Mouse (Mus musculus): Measurements from ENCODE around the gene Ndufb4. TPM values are rescaled to one million over a fixed set of nuclear protein-coding genes. Genes with fewer than 3 reads are reported as not detected.
A peak's percentile ranks its signal among the peaks of the same experiment; 100 is the strongest.
"Not testable (repeated sequence)": the region's sequence is repeated elsewhere in the genome, so short reads cannot be mapped to it uniquely, and the experiment has no call there.

Gene Ndufb4
- 68.6 and 76.9 TPM in 2 replicates for polyA plus RNA-seq (2014; fragmentation: Nextera tagmentation; extraction: Ambion mirVana)

GRCm38 (mm10) chr16:37653731-37654657, at the start of gene Ndufb4:
Ndufb4 (minus strand) TSS chr16:37654453.
- peak within 1 kb of the TSS; percentile 53 for H3K4me3 ChIP-seq (replicated peaks; ENCODE audit: low read depth, low read length)
- peak within 1 kb of the TSS; percentile 82 for H3K9ac ChIP-seq (replicated peaks; ENCODE audit: low read length)
- no peaks in the 10 kb centered on the region for H3K36me3 ChIP-seq (ENCODE audit: control insufficient read depth, insufficient read depth, low read length)
- peak within 1 kb of the TSS; percentile 70 for H3K4me2 ChIP-seq (ENCODE audit: low read length)
- H3K27me3 ChIP-seq (ENCODE audit: control insufficient read depth, insufficient read depth, low read length) = no peaks in the 10 kb centered on the region
- H3K9me3 ChIP-seq (ENCODE audit: control insufficient read depth, low read length) = no peaks in the 10 kb centered on the region
- ATAC-seq (ENCODE audit: low FRiP score, low TSS enrichment) = peak; percentile 89
- peak within 1 kb of the TSS; percentile 81 for H3K27ac ChIP-seq (replicated peaks; ENCODE audit: low read depth, low read length)
- WGBS = under 1% methylated on average over 50 of the region's 58 CpGs
- peaks cover 32% of the 10 kb centered on the region for H3K4me1 ChIP-seq (ENCODE audit: control insufficient read depth, insufficient read depth, low read length)
- DNase-seq = peak; percentile 99

DNA sequence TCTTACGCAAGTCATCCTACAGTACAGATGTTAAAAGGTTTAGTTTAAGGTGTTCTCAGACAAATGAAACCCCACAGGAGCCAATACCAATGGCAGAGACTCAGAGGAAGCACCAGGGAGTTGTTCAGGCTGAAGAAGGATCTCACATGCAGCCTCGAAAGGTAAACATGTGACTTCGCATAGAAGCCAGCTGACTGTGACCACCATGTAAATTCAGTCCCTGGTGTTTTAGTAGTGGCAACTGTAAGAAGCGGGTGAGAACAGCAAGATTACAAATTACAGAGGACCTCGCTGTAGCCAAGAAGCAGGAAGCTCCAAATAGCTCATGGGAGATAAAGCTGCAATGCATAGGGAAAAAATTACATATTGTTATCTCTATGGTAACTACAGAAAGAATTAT, 49.6 kb upstream of the Ndufb4 start:
- WGBS = 79% methylated on average over 5 of the region's 5 CpGs
- H3K9me3 ChIP-seq (ENCODE audit: control insufficient read depth, low read length) = no peaks in the 10 kb centered on the region
- H3K36me3 ChIP-seq (ENCODE audit: control insufficient read depth, insufficient read depth, low read length) = no peaks in the 10 kb centered on the region
- H3K4me1 ChIP-seq (ENCODE audit: control insufficient read depth, insufficient read depth, low read length) = peaks cover 15% of the 10 kb centered on the region
- no peak overlapping the region for H3K27ac ChIP-seq (replicated peaks; ENCODE audit: low read depth, low read length)
- ATAC-seq (ENCODE audit: low FRiP score, low TSS enrichment) (no peak), DNase-seq (no peak)
- H3K27me3 ChIP-seq (ENCODE audit: control insufficient read depth, insufficient read depth, low read length) = no peaks in the 10 kb centered on the region
- H3K9ac ChIP-seq (replicated peaks; ENCODE audit: low read length) = no peak overlapping the region
- no peak overlapping the region for H3K4me2 ChIP-seq (ENCODE audit: low read length)
- H3K4me3 ChIP-seq (replicated peaks; ENCODE audit: low read depth, low read length) = no peak overlapping the region

DNA sequence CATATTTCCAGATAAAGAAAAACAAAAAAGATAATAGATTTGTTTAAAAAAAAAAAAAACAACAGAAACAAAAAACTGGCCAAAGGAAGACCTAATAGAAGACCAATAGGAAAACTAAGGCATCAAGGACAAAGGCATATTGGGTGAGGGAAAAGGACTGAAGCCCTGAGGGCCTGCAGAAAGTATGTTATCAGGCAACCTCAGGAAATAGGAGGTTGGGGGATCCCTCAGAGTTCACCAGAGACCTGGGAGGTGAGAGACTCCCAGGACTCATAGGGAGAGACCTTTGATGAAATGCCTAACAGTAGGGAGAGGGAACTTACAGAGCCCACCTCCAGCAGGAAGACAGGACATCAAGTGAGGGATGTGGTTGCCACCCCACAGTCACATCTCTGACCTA, 45.8 kb upstream of the Ndufb4 start:
- DNase-seq; H3K27ac ChIP-seq (replicated peaks; ENCODE audit: low read depth, low read length); H3K9ac ChIP-seq (replicated peaks; ENCODE audit: low read length); H3K27me3 ChIP-seq (ENCODE audit: control insufficient read depth, insufficient read depth, low read length); H3K9me3 ChIP-seq (ENCODE audit: control insufficient read depth, low read length); H3K4me2 ChIP-seq (ENCODE audit: low read length); H3K4me3 ChIP-seq (replicated peaks; ENCODE audit: low read depth, low read length); H3K36me3 ChIP-seq (ENCODE audit: control insufficient read depth, insufficient read depth, low read length); H3K4me1 ChIP-seq (ENCODE audit: control insufficient read depth, insufficient read depth, low read length); ATAC-seq (ENCODE audit: low FRiP score, low TSS enrichment): not testable (repeated sequence)

- H3K27me3 ChIP-seq (ENCODE audit: control insufficient read depth, insufficient read depth, low read length) = no peaks in the 10 kb centered on the region
- H3K36me3 ChIP-seq (ENCODE audit: control insufficient read depth, insufficient read depth, low read length) = no peaks in the 10 kb centered on the region
- DNase-seq = no peak
- WGBS = 96% methylated on average over 6 of the region's 6 CpGs
- H3K4me3 ChIP-seq (replicated peaks; ENCODE audit: low read depth, low read length) = no peak overlapping the region
- ATAC-seq (ENCODE audit: low FRiP score, low TSS enrichment) = no peak
- H3K4me2 ChIP-seq (ENCODE audit: low read length) = no peak overlapping the region
- no peak overlapping the region for H3K27ac ChIP-seq (replicated peaks; ENCODE audit: low read depth, low read length)
- H3K4me1 ChIP-seq (ENCODE audit: control insufficient read depth, insufficient read depth, low read length) = no peaks in the 10 kb centered on the region
- no peak overlapping the region for H3K9ac ChIP-seq (replicated peaks; ENCODE audit: low read length)
- no peaks in the 10 kb centered on the region for H3K9me3 ChIP-seq (ENCODE audit: control insufficient read depth, low read length)
Observed at GRCm38 (mm10) chr16:37698767-37699166, 44.5 kb upstream of the Ndufb4 start.

DNA sequence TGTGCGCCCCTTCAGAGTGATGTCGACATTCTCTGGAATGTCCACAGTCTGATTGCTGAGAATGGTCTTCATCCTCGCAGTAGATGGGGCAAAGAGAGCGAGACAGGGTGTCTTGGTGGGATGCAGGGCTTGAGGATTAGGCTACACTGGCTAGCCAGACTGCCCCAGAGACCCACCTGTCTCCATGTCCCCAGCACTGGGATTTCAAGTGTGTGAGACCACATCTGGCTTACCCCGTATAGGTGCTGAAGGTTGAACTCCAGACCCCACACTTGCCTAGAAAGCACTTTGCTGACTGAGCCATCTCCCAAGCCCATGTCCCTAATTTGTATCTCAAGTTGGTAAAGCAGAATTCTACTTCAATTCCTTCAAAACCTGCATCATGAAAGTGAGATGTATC, 43.0 kb upstream of the Ndufb4 start:
- Histone ChIP-seq H3K27ac (replicated peaks; ENCODE audit: low read depth, low read length) (no peak overlapping the region), H3K27me3 (ENCODE audit: control insufficient read depth, insufficient read depth, low read length) (no peaks in the 10 kb centered on the region), H3K4me3 (replicated peaks; ENCODE audit: low read depth, low read length) (no peak overlapping the region), H3K9me3 (ENCODE audit: control insufficient read depth, low read length) (no peaks in the 10 kb centered on the region), H3K9ac (replicated peaks; ENCODE audit: low read length) (no peak overlapping the region), H3K4me1 (ENCODE audit: control insufficient read depth, insufficient read depth, low read length) (no peaks in the 10 kb centered on the region), H3K36me3 (ENCODE audit: control insufficient read depth, insufficient read depth, low read length) (no peaks in the 10 kb centered on the region), H3K4me2 (ENCODE audit: low read length) (no peak overlapping the region)
- DNase-seq (no peak), ATAC-seq (ENCODE audit: low FRiP score, low TSS enrichment) (no peak)
- 87% methylated on average over 5 of the region's 5 CpGs for WGBS

DNA sequence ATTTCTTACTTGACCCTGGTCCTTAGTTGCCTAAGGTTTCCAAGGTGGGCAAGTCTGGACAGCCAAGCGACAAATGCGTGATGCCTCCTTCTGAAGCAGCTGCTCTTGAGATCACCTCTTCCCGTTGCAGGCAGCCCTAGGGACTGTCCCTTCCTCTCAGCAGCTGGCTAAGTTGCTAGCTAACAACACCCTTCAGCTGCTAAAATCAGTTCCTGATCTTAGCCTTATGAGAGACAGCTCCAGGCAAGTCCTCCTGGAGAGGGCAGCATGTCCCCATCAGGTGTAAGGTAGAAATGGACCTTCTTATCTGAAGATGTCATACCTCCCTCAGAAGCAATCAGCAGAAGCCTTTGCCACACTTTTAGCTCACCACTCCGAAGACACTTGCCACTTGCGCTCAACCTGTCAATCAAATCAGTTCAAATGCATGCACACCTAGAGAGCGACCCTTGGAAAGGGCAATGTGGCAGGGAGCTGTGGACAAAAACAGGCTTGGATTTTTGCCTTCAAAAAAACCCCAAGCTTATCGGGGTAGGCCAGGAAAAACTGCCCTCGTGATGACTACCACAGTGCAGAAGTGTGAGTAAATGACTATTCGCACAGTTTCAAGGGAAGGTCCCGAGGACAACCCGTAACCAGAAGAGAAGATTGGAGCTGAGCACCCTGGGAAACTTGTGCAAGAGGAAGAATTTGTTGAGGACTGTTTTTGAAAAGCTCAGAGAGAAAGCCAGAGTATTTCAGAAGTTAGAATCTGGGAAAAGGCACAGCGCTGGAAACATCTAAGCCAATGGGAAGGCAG, 36.9 kb upstream of the Ndufb4 start:
- no peak overlapping the region for H3K27ac ChIP-seq (replicated peaks; ENCODE audit: low read depth, low read length)
- no peak overlapping the region for H3K4me2 ChIP-seq (ENCODE audit: low read length)
- no peak overlapping the region for H3K9ac ChIP-seq (replicated peaks; ENCODE audit: low read length)
- 87% methylated on average over 12 of the region's 12 CpGs for WGBS
- H3K27me3 ChIP-seq (ENCODE audit: control insufficient read depth, insufficient read depth, low read length) = no peaks in the 10 kb centered on the region
- no peaks in the 10 kb centered on the region for H3K36me3 ChIP-seq (ENCODE audit: control insufficient read depth, insufficient read depth, low read length)
- no peaks in the 10 kb centered on the region for H3K9me3 ChIP-seq (ENCODE audit: control insufficient read depth, low read length)
- DNase-seq (no peak), ATAC-seq (ENCODE audit: low FRiP score, low TSS enrichment) (no peak)
- peaks cover 8% of the 10 kb centered on the region; the same call in 1 of the 2 replicates for H3K4me1 ChIP-seq (ENCODE audit: control insufficient read depth, insufficient read depth, low read length)
- H3K4me3 ChIP-seq (replicated peaks; ENCODE audit: low read depth, low read length) = no peak overlapping the region

- WGBS = 82% methylated on average over 6 of the region's 6 CpGs
- DNase-seq = no peak
- Histone ChIP-seq H3K36me3 (ENCODE audit: control insufficient read depth, insufficient read depth, low read length) (no peaks in the 10 kb centered on the region), H3K4me1 (ENCODE audit: control insufficient read depth, insufficient read depth, low read length) (peaks cover 15% of the 10 kb centered on the region; the same call in 1 of the 2 replicates), H3K9me3 (ENCODE audit: control insufficient read depth, low read length) (no peaks in the 10 kb centered on the region), H3K27me3 (ENCODE audit: control insufficient read depth, insufficient read depth, low read length) (no peaks in the 10 kb centered on the region), H3K27ac (replicated peaks; ENCODE audit: low read depth, low read length) (no peak overlapping the region), H3K4me3 (replicated peaks; ENCODE audit: low read depth, low read length) (no peak overlapping the region), H3K9ac (replicated peaks; ENCODE audit: low read length) (no peak overlapping the region), H3K4me2 (ENCODE audit: low read length) (no peak overlapping the region)
- no peak for ATAC-seq (ENCODE audit: low FRiP score, low TSS enrichment)
Observed at GRCm38 (mm10) chr16:37690465-37690864, 36.2 kb upstream of the Ndufb4 start.

DNA sequence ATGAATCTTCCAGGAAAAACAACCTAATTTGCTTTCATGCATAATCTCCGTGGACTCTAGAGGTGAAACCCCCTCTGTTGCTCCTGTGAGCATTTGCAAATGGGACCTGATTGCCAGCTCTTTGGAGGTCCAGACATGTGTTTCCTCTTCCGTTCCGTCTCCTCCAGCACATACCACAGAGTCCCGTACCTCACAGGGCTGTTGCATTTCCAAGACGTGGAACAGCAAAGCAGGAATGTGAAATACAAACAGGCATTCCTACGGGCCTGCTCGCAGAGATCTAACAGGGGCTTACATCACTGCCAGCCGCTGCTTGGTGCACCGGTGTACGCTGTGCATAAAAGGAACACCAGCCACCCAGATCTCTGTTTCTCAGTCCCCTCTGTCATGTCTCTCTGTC, 35.7 kb upstream of the Ndufb4 start:
- DNase-seq = no peak
- no peak overlapping the region for H3K4me3 ChIP-seq (replicated peaks; ENCODE audit: low read depth, low read length)
- H3K9ac ChIP-seq (replicated peaks; ENCODE audit: low read length) = no peak overlapping the region
- no peak overlapping the region for H3K4me2 ChIP-seq (ENCODE audit: low read length)
- H3K9me3 ChIP-seq (ENCODE audit: control insufficient read depth, low read length) = no peaks in the 10 kb centered on the region
- H3K27me3 ChIP-seq (ENCODE audit: control insufficient read depth, insufficient read depth, low read length) = no peaks in the 10 kb centered on the region
- WGBS = 80% methylated on average over 10 of the region's 10 CpGs
- no peaks in the 10 kb centered on the region for H3K36me3 ChIP-seq (ENCODE audit: control insufficient read depth, insufficient read depth, low read length)
- peaks cover 17% of the 10 kb centered on the region; the same call in 1 of the 2 replicates for H3K4me1 ChIP-seq (ENCODE audit: control insufficient read depth, insufficient read depth, low read length)
- ATAC-seq (ENCODE audit: low FRiP score, low TSS enrichment) = no peak
- no peak overlapping the region for H3K27ac ChIP-seq (replicated peaks; ENCODE audit: low read depth, low read length)

All from midbrain, embryonic 14.5 days (tissue).